Mouse (Mus musculus): ENCODE measurements around the gene Olfr832. TPM values are rescaled to one million over a fixed set of nuclear protein-coding genes. Genes with fewer than 3 reads are reported as not detected.

Olfr832 gene
- not detected for polyA plus RNA-seq (2015; fragmentation: Illumina TruSeq; extraction: RNeasy Lipid Tissue Mini Kit (QIAGEN cat#74804); ENCODE audit: insufficient read depth, low replicate concordance)

GRCm38 (mm10) chr9:18936822-18937221 is at the start of gene Olfr832:
Gene Olfr832 (plus strand): TSS chr9:18937122.

GRCm38 (mm10) chr9:18987690-18988089 is 50.8 kb downstream of the Olfr832 start, which contains the start of gene Olfr834:
Gene Olfr834 (plus strand): TSS chr9:18987990.

Other genes with a start within 250 kb of the Olfr832 start
- gene Olfr24, start 173.1 kb upstream of the Olfr832 start, polyA plus RNA-seq (2015; fragmentation: Illumina TruSeq; extraction: RNeasy Lipid Tissue Mini Kit (QIAGEN cat#74804); ENCODE audit: insufficient read depth, low replicate concordance) = not detected
- not detected for gene Olfr828, start 117.6 kb upstream of the Olfr832 start, polyA plus RNA-seq (2015; fragmentation: Illumina TruSeq; extraction: RNeasy Lipid Tissue Mini Kit (QIAGEN cat#74804); ENCODE audit: insufficient read depth, low replicate concordance)
- not detected for gene Olfr829, start 82.2 kb upstream of the Olfr832 start, polyA plus RNA-seq (2015; fragmentation: Illumina TruSeq; extraction: RNeasy Lipid Tissue Mini Kit (QIAGEN cat#74804); ENCODE audit: insufficient read depth, low replicate concordance)
- gene Olfr830, start 62.4 kb upstream of the Olfr832 start, polyA plus RNA-seq (2015; fragmentation: Illumina TruSeq; extraction: RNeasy Lipid Tissue Mini Kit (QIAGEN cat#74804); ENCODE audit: insufficient read depth, low replicate concordance) = not detected
- not detected for gene Olfr834, start 50.9 kb downstream of the Olfr832 start, polyA plus RNA-seq (2015; fragmentation: Illumina TruSeq; extraction: RNeasy Lipid Tissue Mini Kit (QIAGEN cat#74804); ENCODE audit: insufficient read depth, low replicate concordance)
- not detected for gene Olfr835, start 95.6 kb downstream of the Olfr832 start, polyA plus RNA-seq (2015; fragmentation: Illumina TruSeq; extraction: RNeasy Lipid Tissue Mini Kit (QIAGEN cat#74804); ENCODE audit: insufficient read depth, low replicate concordance)
- gene Olfr836, start 183.3 kb downstream of the Olfr832 start, polyA plus RNA-seq (2015; fragmentation: Illumina TruSeq; extraction: RNeasy Lipid Tissue Mini Kit (QIAGEN cat#74804); ENCODE audit: insufficient read depth, low replicate concordance) = not detected
- not detected for gene Olfr837, start 199.2 kb downstream of the Olfr832 start, polyA plus RNA-seq (2015; fragmentation: Illumina TruSeq; extraction: RNeasy Lipid Tissue Mini Kit (QIAGEN cat#74804); ENCODE audit: insufficient read depth, low replicate concordance)
- gene Olfr839-ps1, start 240.2 kb downstream of the Olfr832 start, polyA plus RNA-seq (2015; fragmentation: Illumina TruSeq; extraction: RNeasy Lipid Tissue Mini Kit (QIAGEN cat#74804); ENCODE audit: insufficient read depth, low replicate concordance) = not detected

Data from spleen, adult 10 weeks (tissue).